Mouse (Mus musculus) erythroblast, embryonic 14.5 days (primary cell): ENCODE results near the gene Pi4ka. TPM values are rescaled to one million over a fixed set of nuclear protein-coding genes. Genes with fewer than 3 reads are reported as not detected.

ENCODE experiments used
- H3K27me3 ChIP-seq: 2 replicates; pipeline ENCODE4 v1.6.1; 2012; ENCODE audit warnings: inconsistent platforms; ENCODE audit not compliant: control insufficient read depth
- H3K36me3 ChIP-seq: 2 replicates; pipeline ENCODE4 v1.6.1; 2012; ENCODE audit warnings: mild to moderate bottlenecking, inconsistent platforms; ENCODE audit not compliant: control insufficient read depth
- H3K4me1 ChIP-seq: 2 replicates; pipeline ENCODE4 v1.6.1; 2012; ENCODE audit warnings: inconsistent platforms; ENCODE audit not compliant: control insufficient read depth
- H3K4me3 ChIP-seq: replicated peaks from 2 replicates; pipeline ENCODE3; 2012; ENCODE audit warnings: moderate library complexity, mild to moderate bottlenecking, inconsistent platforms
- H3K9me3 ChIP-seq: 2 replicates; pipeline ENCODE4 v1.6.1; 2012; ENCODE audit warnings: low read length, inconsistent platforms, mixed read lengths; ENCODE audit not compliant: control insufficient read depth
- GATA1 ChIP-seq: IDR thresholded peaks from 2 replicates; pipeline ENCODE4 v1.6.1; 2012; ENCODE audit warnings: low read length, inconsistent platforms, mixed read lengths
- TAL1 ChIP-seq: IDR thresholded peaks from 3 replicates; pipeline ENCODE4 v1.6.1; 2012; ENCODE audit warnings: low read length, inconsistent platforms, mixed read lengths
- polyA plus RNA-seq: library from polyadenylated mRNA; stranded (reverse); fragments of >175 nt; gene quantifications from 2 replicates; pipeline ENCODE4 v1.2.3, GENCODE M21; 2012

Pi4ka gene
- polyA plus RNA-seq, 1 experiment, result 0.79 TPM

DNA sequence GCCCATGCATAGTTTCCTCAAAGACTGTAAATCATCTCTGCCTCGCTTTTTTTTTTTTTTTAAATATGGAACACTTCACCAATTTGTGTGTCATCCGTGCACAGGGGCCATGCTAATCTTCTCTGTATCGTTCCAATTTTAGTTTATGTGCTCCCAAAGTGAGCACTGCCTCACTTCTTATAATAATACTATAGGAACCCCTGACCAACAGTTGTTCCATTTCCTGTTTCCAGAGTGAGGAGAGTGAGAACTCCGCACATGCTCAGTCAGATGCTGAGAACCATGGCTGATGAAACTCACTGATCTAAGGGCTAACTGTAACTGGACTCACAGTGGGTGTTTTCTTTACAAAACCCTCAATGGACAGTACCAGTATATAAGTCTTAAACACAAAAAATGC is 64.3 kb downstream of the Pi4ka start:
- H3K36me3 ChIP-seq, result peaks cover 50% of the 10 kb centered on the region
- H3K9me3 ChIP-seq, result no peaks in the 10 kb centered on the region
- H3K27me3 ChIP-seq, result no peaks in the 10 kb centered on the region
- peaks cover 3% of the 10 kb centered on the region; the same call in 1 of the 2 replicates for H3K4me1 ChIP-seq
- TF ChIP-seq TAL1 (no peak), GATA1 (no peak)
- H3K4me3 ChIP-seq, result no peak overlapping the region

GRCm38 (mm10) chr16:17340705-17341104 is 65.4 kb downstream of the Pi4ka start:
- TF ChIP-seq GATA1, result no peak
- TF ChIP-seq TAL1, result no peak

DNA sequence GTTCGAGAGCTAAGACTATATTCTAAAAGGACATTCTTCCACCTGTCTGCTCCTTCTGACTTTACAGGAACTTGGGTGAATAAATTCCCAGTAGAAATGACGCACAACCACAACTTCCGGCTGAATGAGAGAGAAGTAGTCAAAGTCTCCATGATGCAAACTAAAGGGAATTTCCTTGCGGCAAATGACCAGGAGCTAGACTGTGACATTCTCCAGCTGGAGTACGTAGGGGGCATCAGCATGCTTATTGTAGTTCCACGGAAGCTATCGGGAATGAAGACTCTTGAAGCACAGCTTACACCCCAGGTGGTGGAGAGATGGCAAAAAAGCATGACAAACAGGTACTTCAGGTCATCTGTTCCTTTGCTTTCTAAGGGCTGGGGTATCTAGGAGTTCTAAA is 66.4 kb downstream of the Pi4ka start:
- peaks cover 51% of the 10 kb centered on the region for H3K36me3 ChIP-seq
- H3K27me3 ChIP-seq, result no peaks in the 10 kb centered on the region
- H3K9me3 ChIP-seq, result no peaks in the 10 kb centered on the region
- H3K4me1 ChIP-seq, result peaks cover 3% of the 10 kb centered on the region; the same call in 1 of the 2 replicates
- no peak for TF ChIP-seq GATA1
- no peak overlapping the region for H3K4me3 ChIP-seq

More at GRCm38 (mm10) chr16:17340705-17341104, 65.4 kb downstream of the Pi4ka start:
- Histone ChIP-seq H3K36me3 (peaks cover 51% of the 10 kb centered on the region), H3K4me3 (no peak overlapping the region), H3K27me3 (no peaks in the 10 kb centered on the region), H3K4me1 (peaks cover 3% of the 10 kb centered on the region; the same call in 1 of the 2 replicates), H3K9me3 (no peaks in the 10 kb centered on the region)

DNA sequence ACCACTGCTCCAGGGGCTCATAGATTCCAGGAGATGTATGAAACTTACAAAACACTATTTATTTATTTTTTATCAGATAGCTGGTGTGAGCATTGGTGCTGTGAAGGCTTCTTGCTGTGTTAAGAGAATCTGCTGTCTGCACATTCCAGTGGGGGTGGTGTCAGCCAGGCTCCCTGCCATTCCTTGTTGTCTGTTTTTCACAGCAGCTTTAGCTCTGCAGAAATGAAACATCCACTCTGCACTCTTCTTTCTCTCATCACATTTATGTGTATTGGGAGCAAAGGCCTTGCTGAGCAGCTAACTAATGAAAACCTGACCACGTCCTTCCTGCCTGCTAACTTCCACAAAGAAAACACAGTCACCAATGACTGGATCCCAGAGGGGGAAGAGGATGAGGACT is 70.0 kb downstream of the Pi4ka start:
- H3K36me3 ChIP-seq, result peaks cover 24% of the 10 kb centered on the region
- no peaks in the 10 kb centered on the region for H3K27me3 ChIP-seq
- no peaks in the 10 kb centered on the region for H3K4me1 ChIP-seq
- TF ChIP-seq TAL1 (no peak), GATA1 (no peak)
- H3K9me3 ChIP-seq, result no peaks in the 10 kb centered on the region
- no peak overlapping the region for H3K4me3 ChIP-seq

GRCm38 (mm10) chr16:17334574-17334973 is 71.5 kb downstream of the Pi4ka start:
- Histone ChIP-seq H3K9me3 (no peaks in the 10 kb centered on the region), H3K4me1 (no peaks in the 10 kb centered on the region), H3K4me3 (no peak overlapping the region), H3K36me3 (peaks cover 17% of the 10 kb centered on the region), H3K27me3 (no peaks in the 10 kb centered on the region)
- TF ChIP-seq GATA1 (no peak), TAL1 (no peak)

DNA sequence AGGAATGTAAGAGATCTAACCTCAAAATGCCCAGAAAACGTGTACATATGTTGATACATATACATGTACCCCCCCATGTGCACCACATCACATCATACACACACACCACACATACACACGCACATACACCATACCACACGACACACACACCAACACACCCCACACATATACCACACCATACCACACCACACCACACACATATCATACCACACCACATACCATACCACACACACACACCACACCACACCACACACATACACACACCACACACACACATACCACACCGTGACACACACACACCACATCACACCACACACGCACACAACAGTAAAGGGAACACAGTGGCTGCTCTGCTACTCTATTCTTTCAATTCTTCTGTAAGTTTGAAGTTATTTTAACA is 74.3 kb downstream of the Pi4ka start:
- Histone ChIP-seq H3K9me3 (no peaks in the 10 kb centered on the region), H3K36me3 (peaks cover 8% of the 10 kb centered on the region), H3K27me3 (no peaks in the 10 kb centered on the region), H3K4me3 (peak overlapping the region; percentile 57), H3K4me1 (no peaks in the 10 kb centered on the region)
- TF ChIP-seq TAL1, result no peak
- TF ChIP-seq GATA1, result no peak

GRCm38 (mm10) chr16:17331116-17331515 is 75.0 kb downstream of the Pi4ka start, which contains the start of gene Serpind1:
Gene Serpind1 (plus strand): TSS chr16:17331371.
- TF ChIP-seq TAL1 (no peak), GATA1 (no peak)
- Histone ChIP-seq H3K36me3 (peaks cover 5% of the 10 kb centered on the region), H3K9me3 (no peaks in the 10 kb centered on the region), H3K4me3 (peak within 1 kb of the TSS; percentile 57), H3K27me3 (no peaks in the 10 kb centered on the region), H3K4me1 (no peaks in the 10 kb centered on the region)

DNA sequence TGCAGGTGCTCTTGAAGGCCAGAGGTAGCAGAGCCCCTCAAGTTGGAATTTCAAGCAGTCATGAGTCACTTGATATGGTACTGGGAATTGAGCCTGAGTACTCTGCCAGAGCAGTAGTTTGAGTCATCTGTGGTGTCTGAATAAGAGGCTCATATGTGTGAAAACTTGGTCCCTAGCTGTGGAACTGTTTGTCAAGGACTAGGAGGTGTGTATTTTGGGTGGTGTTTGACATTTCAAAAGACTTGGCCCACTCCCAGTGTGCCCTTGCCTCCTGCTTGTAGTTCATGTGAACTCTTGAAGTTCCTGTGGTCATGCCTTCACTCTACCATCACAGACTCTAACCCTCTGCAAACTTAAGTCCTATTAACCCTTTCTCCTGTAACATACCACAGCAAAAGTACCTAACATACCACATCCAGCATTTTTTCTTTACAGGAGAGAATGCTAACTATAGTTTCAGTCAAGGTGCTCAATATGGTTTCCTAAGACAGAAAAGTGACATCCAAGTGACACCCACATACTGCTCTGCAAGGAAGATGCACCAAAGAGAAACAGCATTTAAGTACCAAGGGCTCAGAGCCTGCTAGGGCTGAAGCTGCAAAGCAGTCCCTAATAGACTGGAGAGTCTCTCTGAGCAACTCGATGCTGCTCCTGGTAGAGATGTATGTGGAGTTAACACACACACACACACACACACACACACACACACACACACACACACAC is 76.1 kb downstream of the Pi4ka start:
- Histone ChIP-seq H3K9me3 (no peaks in the 10 kb centered on the region), H3K36me3 (peaks cover 10% of the 10 kb centered on the region), H3K4me1 (no peaks in the 10 kb centered on the region), H3K27me3 (no peaks in the 10 kb centered on the region), H3K4me3 (no peak overlapping the region)
- TF ChIP-seq GATA1 (no peak), TAL1 (no peak)

DNA sequence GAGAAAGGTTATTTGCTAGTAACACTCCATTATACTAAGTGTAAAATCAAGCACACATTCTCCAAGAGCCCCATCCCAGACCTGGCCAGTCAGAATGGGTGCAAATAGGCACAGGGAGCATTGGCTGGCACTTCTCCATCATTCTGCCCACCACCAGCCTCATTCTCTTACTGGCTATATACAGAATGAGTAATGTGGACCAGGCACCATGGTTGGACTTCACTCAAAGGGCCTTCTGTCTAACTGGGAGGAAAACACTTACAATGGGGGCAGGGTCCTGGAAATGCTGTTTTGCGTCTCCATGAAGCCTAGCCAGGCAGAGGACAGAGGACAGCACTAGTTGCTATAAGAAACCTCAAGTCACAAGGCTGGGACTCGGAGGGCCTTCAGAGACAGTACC is 80.0 kb downstream of the Pi4ka start:
- Histone ChIP-seq H3K4me3 (no peak overlapping the region), H3K9me3 (no peaks in the 10 kb centered on the region), H3K4me1 (no peaks in the 10 kb centered on the region), H3K27me3 (no peaks in the 10 kb centered on the region), H3K36me3 (peaks cover 28% of the 10 kb centered on the region)
- TF ChIP-seq GATA1 (no peak), TAL1 (no peak)

- TF ChIP-seq TAL1, result no peak
- Histone ChIP-seq H3K27me3 (no peaks in the 10 kb centered on the region), H3K4me1 (no peaks in the 10 kb centered on the region), H3K9me3 (no peaks in the 10 kb centered on the region), H3K36me3 (peaks cover 28% of the 10 kb centered on the region), H3K4me3 (no peak overlapping the region)
Observed at GRCm38 (mm10) chr16:17324745-17325144, 81.4 kb downstream of the Pi4ka start.
